Mouse (Mus musculus) lung, embryonic 14.5 days (tissue): ENCODE measurements around the gene 2310007B03Rik. TPM values are rescaled to one million over a fixed set of nuclear protein-coding genes. Genes with fewer than 3 reads are reported as not detected.

ENCODE experiments used
- ATAC-seq: fragments of 200-750 bp; cut with Nextera tagmentation; 2 replicates; pipeline ENCODE4 v1.8.0; 2017; ENCODE audit warnings: mild to moderate bottlenecking, moderate TSS enrichment, moderate library complexity; ENCODE audit not compliant: insufficient read depth
- DNase-seq: peaks from one replicate; pipeline ENCODE4 v3.0.0-alpha.2; 2015
- H3K27ac ChIP-seq: fragments of 300-500 bp; sonication (generic); 2 replicates; pipeline ENCODE4 v1.5.1; 2014; ENCODE audit warnings: low read depth, mild to moderate bottlenecking, moderate library complexity
- H3K27me3 ChIP-seq: fragments of 300-500 bp; sonication (generic); 2 replicates; pipeline ENCODE4 v1.6.1; 2014; ENCODE audit warnings: low read length, control low read depth; ENCODE audit not compliant: insufficient read depth
- H3K36me3 ChIP-seq: fragments of 300-500 bp; sonication (generic); 2 replicates; pipeline ENCODE4 v1.6.1; 2014; ENCODE audit warnings: control low read depth; ENCODE audit not compliant: insufficient read depth
- H3K4me1 ChIP-seq: fragments of 300-500 bp; sonication (generic); 2 replicates; pipeline ENCODE4 v1.6.1; 2014; ENCODE audit warnings: antibody characterized with exemption, control low read depth; ENCODE audit not compliant: insufficient read depth
- H3K4me2 ChIP-seq: fragments of 300-500 bp; sonication (generic); 2 replicates; pipeline ENCODE4 v1.6.1; 2014; ENCODE audit warnings: mild to moderate bottlenecking
- H3K4me3 ChIP-seq: fragments of 300-500 bp; sonication (generic); 2 replicates; pipeline ENCODE4 v1.5.1; 2014; ENCODE audit warnings: low read depth, low read length
- H3K9ac ChIP-seq: fragments of 300-500 bp; sonication (generic); 2 replicates; pipeline ENCODE4 v1.6.1; 2014
- H3K9me3 ChIP-seq: fragments of 300-500 bp; sonication (generic); 2 replicates; pipeline ENCODE4 v1.6.1; 2016; ENCODE audit warnings: low read depth, low read length, control low read depth
- CTCF ChIP-seq: IDR thresholded peaks from 2 replicates; pipeline ENCODE4 v1.5.1; 2016; ENCODE audit warnings: antibody characterized with exemption, low read depth
- WGBS: fragments of 180-500 bp; shearing (Covaris S2); extraction: QIAGEN DNeasy Blood & Tissue Kit; methylation state at CpG from one replicate; pipeline ENCODE4 v1.1.7; 2014; 5-methylcytosine and 5-hydroxymethylcytosine counted together
- polyA plus RNA-seq: library from polyadenylated mRNA; unstranded; fragments of >200 nt; fragmentation: Nextera tagmentation; extraction: Ambion mirVana; gene quantifications from 2 replicates; pipeline ENCODE4 v1.2.1, GENCODE M21; 2014

Gene 2310007B03Rik
- polyA plus RNA-seq, 1 experiment from 2014 or later: 9.5 TPM

- Histone ChIP-seq H3K9me3 (no peaks in the 10 kb centered on the region), H3K4me3 (peak overlapping the region; percentile 22; the same call in 1 of the 2 replicates), H3K27ac (no peak overlapping the region), H3K9ac (no peak overlapping the region), H3K36me3 (no peaks in the 10 kb centered on the region), H3K4me2 (peak overlapping the region; percentile 48), H3K4me1 (peaks cover 6% of the 10 kb centered on the region), H3K27me3 (no peaks in the 10 kb centered on the region)
- no peak for TF ChIP-seq CTCF
- no peak for DNase-seq
- 69% methylated on average over 8 of the region's 8 CpGs for WGBS
- ATAC-seq: no peak
Measured at GRCm38 (mm10) chr1:93158916-93159315, 1.8 kb downstream of the 2310007B03Rik start.

GRCm38 (mm10) chr1:93157566-93157965 is 3.2 kb downstream of the 2310007B03Rik start:
- Histone ChIP-seq H3K4me1 (peaks cover 6% of the 10 kb centered on the region), H3K9me3 (no peaks in the 10 kb centered on the region), H3K4me2 (peak overlapping the region; percentile 48), H3K9ac (no peak overlapping the region), H3K4me3 (no peak overlapping the region), H3K36me3 (no peaks in the 10 kb centered on the region), H3K27ac (no peak overlapping the region), H3K27me3 (no peaks in the 10 kb centered on the region)
- ATAC-seq (no peak), DNase-seq (peak; percentile 31)
- no peak for TF ChIP-seq CTCF
- 68% methylated on average over 4 of the region's 4 CpGs for WGBS

- Histone ChIP-seq H3K36me3 (no peaks in the 10 kb centered on the region), H3K27ac (no peak overlapping the region), H3K27me3 (no peaks in the 10 kb centered on the region), H3K4me2 (no peak overlapping the region), H3K4me3 (no peak overlapping the region), H3K9me3 (no peaks in the 10 kb centered on the region), H3K9ac (no peak overlapping the region), H3K4me1 (no peaks in the 10 kb centered on the region)
- WGBS: 53% methylated on average over 2 of the region's 2 CpGs
- no peak for TF ChIP-seq CTCF
- ATAC-seq (no peak), DNase-seq (peak; percentile 26)
Measured at GRCm38 (mm10) chr1:93150907-93151661, 9.7 kb downstream of the 2310007B03Rik start.

- no peaks in the 10 kb centered on the region for H3K4me1 ChIP-seq
- no peaks in the 10 kb centered on the region for H3K27me3 ChIP-seq
- DNase-seq: no peak
- H3K9ac ChIP-seq: no peak overlapping the region
- no peaks in the 10 kb centered on the region for H3K9me3 ChIP-seq
- 74% methylated on average over 9 of the region's 9 CpGs for WGBS
- H3K4me3 ChIP-seq: no peak overlapping the region
- H3K4me2 ChIP-seq: no peak overlapping the region
- no peak for TF ChIP-seq CTCF
- no peak for ATAC-seq
- H3K36me3 ChIP-seq: no peaks in the 10 kb centered on the region
- no peak overlapping the region for H3K27ac ChIP-seq
Measured at GRCm38 (mm10) chr1:93144176-93144575, 16.6 kb downstream of the 2310007B03Rik start.

GRCm38 (mm10) chr1:93142871-93143270 is 17.9 kb downstream of the 2310007B03Rik start:
- no peaks in the 10 kb centered on the region for H3K9me3 ChIP-seq
- H3K9ac ChIP-seq: no peak overlapping the region
- no peak for DNase-seq
- H3K4me1 ChIP-seq: no peaks in the 10 kb centered on the region
- no peak overlapping the region for H3K27ac ChIP-seq
- H3K27me3 ChIP-seq: no peaks in the 10 kb centered on the region
- H3K4me3 ChIP-seq: no peak overlapping the region
- no peaks in the 10 kb centered on the region for H3K36me3 ChIP-seq
- no peak for TF ChIP-seq CTCF
- H3K4me2 ChIP-seq: no peak overlapping the region
- 86% methylated on average over 1 of the region's 1 CpGs for WGBS
- ATAC-seq: no peak

GRCm38 (mm10) chr1:93139713-93140112 is 21.0 kb downstream of the 2310007B03Rik start:
- ATAC-seq (no peak), DNase-seq (no peak)
- no peak overlapping the region for H3K4me3 ChIP-seq
- no peaks in the 10 kb centered on the region for H3K9me3 ChIP-seq
- no peaks in the 10 kb centered on the region for H3K27me3 ChIP-seq
- H3K4me2 ChIP-seq: no peak overlapping the region
- no peaks in the 10 kb centered on the region for H3K36me3 ChIP-seq
- no peaks in the 10 kb centered on the region for H3K4me1 ChIP-seq
- TF ChIP-seq CTCF: no peak
- WGBS: 63% methylated on average over 7 of the region's 7 CpGs
- no peak overlapping the region for H3K27ac ChIP-seq
- H3K9ac ChIP-seq: no peak overlapping the region

- no peak for TF ChIP-seq CTCF
- Histone ChIP-seq H3K4me2 (no peak overlapping the region), H3K4me1 (no peaks in the 10 kb centered on the region), H3K27me3 (no peaks in the 10 kb centered on the region), H3K9me3 (no peaks in the 10 kb centered on the region), H3K4me3 (no peak overlapping the region), H3K9ac (no peak overlapping the region), H3K27ac (no peak overlapping the region), H3K36me3 (no peaks in the 10 kb centered on the region)
- ATAC-seq (no peak), DNase-seq (peak; percentile 46)
- WGBS: 62% methylated on average over 6 of the region's 6 CpGs
Measured at GRCm38 (mm10) chr1:93138534-93138933, 22.2 kb downstream of the 2310007B03Rik start.
